ENCODE assay signal across 18 mouse cellular contexts in the genomic region with DNA sequence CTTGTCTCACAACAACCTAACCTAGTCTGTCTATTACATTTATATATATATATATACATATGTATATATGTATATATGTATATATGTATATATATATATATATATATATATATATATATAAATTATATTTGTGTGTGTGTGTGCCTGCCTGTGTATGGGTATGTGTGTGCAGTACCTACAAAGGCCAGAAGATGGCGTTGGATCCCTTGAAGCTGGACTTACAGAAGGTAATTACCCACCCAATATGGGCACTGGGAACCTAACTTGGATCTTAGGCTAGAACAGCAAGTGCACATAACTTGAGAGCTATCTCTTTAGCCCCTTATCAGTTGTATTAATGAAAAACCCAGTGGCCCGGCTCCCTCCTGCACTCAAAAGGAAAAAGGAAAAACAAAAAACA.
DNase-seq lines count a peak whose midpoint lies in the region; ATAC-seq and TF ChIP-seq lines count a peak whose summit lies in the region.
"Had no signal": no experiment of that assay in that cellular context is flagged by ENCODE, and none has a peak within 500 bp of the region (broad histone marks: within the 10 kb centered on the region; RNA-seq: fewer than 3 reads in every experiment).

No protein-coding gene starts in this region.

- no peaks in the 10 kb centered on the region for H3K27me3 ChIP-seq in forebrain, embryonic 12.5 days
- no peaks in the 10 kb centered on the region for H3K27me3 ChIP-seq in forebrain, embryonic 10.5 days (ENCODE audit: poor library complexity, severe bottlenecking)
- H3K27me3 ChIP-seq in kidney, postnatal 0 days (ENCODE audit: insufficient read depth, low read length) = no peaks in the 10 kb centered on the region
- no peaks in the 10 kb centered on the region for H3K27me3 ChIP-seq in kidney, embryonic 15.5 days
- no peaks in the 10 kb centered on the region for H3K27me3 ChIP-seq in E14TG2a.4 (ENCODE audit: insufficient read depth, low read length)
- H3K27me3 ChIP-seq: embryonic facial prominence, embryonic 12.5 days; liver, embryonic 12.5 days had no signal

- no peak overlapping the region for H3K4me3 ChIP-seq in forebrain, embryonic 12.5 days (replicated peaks)
- H3K4me3 ChIP-seq in forebrain, embryonic 10.5 days = no peak overlapping the region
- H3K4me3 ChIP-seq in kidney, postnatal 0 days (replicated peaks; ENCODE audit: low read depth, low read length) = no peak overlapping the region
- no peak overlapping the region for H3K4me3 ChIP-seq in kidney, embryonic 15.5 days (replicated peaks)
- H3K4me3 ChIP-seq in E14TG2a.4 (replicated peaks; ENCODE audit: low read length) = no peak overlapping the region
- H3K4me3 ChIP-seq: embryonic facial prominence, embryonic 12.5 days; hindbrain, embryonic 10.5 days; liver, embryonic 12.5 days had no signal

- peaks cover 30% of the 10 kb centered on the region for H3K4me1 ChIP-seq in forebrain, embryonic 12.5 days
- H3K4me1 ChIP-seq in forebrain, embryonic 10.5 days = peaks cover 6% of the 10 kb centered on the region; the same call in 1 of the 2 replicates
- no peaks in the 10 kb centered on the region for H3K4me1 ChIP-seq in kidney, postnatal 0 days (replicated peaks; ENCODE audit: insufficient read depth, low read length)
- no peaks in the 10 kb centered on the region for H3K4me1 ChIP-seq in kidney, embryonic 15.5 days
- peaks cover 29% of the 10 kb centered on the region for H3K4me1 ChIP-seq in E14TG2a.4 (replicated peaks; ENCODE audit: low read depth, low read length)
- H3K4me1 ChIP-seq: embryonic facial prominence, embryonic 12.5 days; hindbrain, embryonic 10.5 days; liver, embryonic 12.5 days had no signal

- no peak for DNase-seq in forebrain, embryonic 10.5 days (ENCODE audit: extremely low spot score, low spot score)
- no peak for DNase-seq in kidney, postnatal 0 days (ENCODE audit: low spot score)
- no peak for DNase-seq in brain, embryonic 14.5 days (ENCODE audit: low read depth)
- no peak for DNase-seq in spleen, postnatal 36 days (ENCODE audit: low spot score in 2 of 2)
- DNase-seq in gastrocnemius, adult 18-20 months (ENCODE audit: low spot score) = no peak
- DNase-seq: adrenal gland, postnatal 10 days; B cell, adult 2 months; cerebellum, adult 9-10 months; kidney, adult 11 months; lung, postnatal 10 days; retina, postnatal 1 day had no signal

- no peak for ATAC-seq in forebrain, embryonic 12.5 days (ENCODE audit: low FRiP score)
- no peak for ATAC-seq in kidney, postnatal 0 days (replicated peaks; ENCODE audit: low FRiP score, low read depth)
- ATAC-seq in kidney, embryonic 15.5 days (replicated peaks; ENCODE audit: low FRiP score) = no peak
- ATAC-seq: liver, embryonic 12.5 days had no signal

- peak; percentile 34; the same call in 1 of the 2 replicates for TF ChIP-seq CTCF in kidney, postnatal 0 days (IDR thresholded peaks at IDR 0.05; ENCODE audit: low read depth)
- TF ChIP-seq CTCF in E14TG2a.4 (conservative IDR thresholded peaks at IDR 0.05; ENCODE audit: low read length) = peak; percentile 37
- peak; percentile 45; the same call in 1 of the 2 replicates for TF ChIP-seq CTCF in brain, embryonic 14.5 days (IDR thresholded peaks at IDR 0.05; ENCODE audit: borderline replicate concordance, extremely low read depth, insufficient read depth, insufficient read length)

- H3K36me3 ChIP-seq in forebrain, embryonic 12.5 days (replicated peaks) = peaks cover 86% of the 10 kb centered on the region
- H3K36me3 ChIP-seq in forebrain, embryonic 10.5 days (replicated peaks) = peaks cover 98% of the 10 kb centered on the region
- H3K36me3 ChIP-seq in kidney, postnatal 0 days (ENCODE audit: insufficient read depth, low read length) = peaks cover 18% of the 10 kb centered on the region; the same call in 1 of the 2 replicates
- H3K36me3 ChIP-seq in kidney, embryonic 15.5 days = peaks cover 85% of the 10 kb centered on the region
- peaks cover 84% of the 10 kb centered on the region for H3K36me3 ChIP-seq in E14TG2a.4 (ENCODE audit: insufficient read depth, low read length)

- no peak overlapping the region for H3K4me2 ChIP-seq in forebrain, embryonic 12.5 days
- no peak overlapping the region for H3K4me2 ChIP-seq in kidney, postnatal 0 days (ENCODE audit: low read length)
- no peak overlapping the region for H3K4me2 ChIP-seq in kidney, embryonic 15.5 days
- H3K4me2 ChIP-seq: embryonic facial prominence, embryonic 12.5 days; liver, embryonic 12.5 days; midbrain, embryonic 11.5 days had no signal

- WGBS in forebrain, embryonic 12.5 days = 69% methylated on average over 2 of the region's 2 CpGs
- 79% methylated on average over 2 of the region's 2 CpGs for WGBS in forebrain, embryonic 10.5 days
- 70% methylated on average over 2 of the region's 2 CpGs for WGBS in kidney, postnatal 0 days
- WGBS in kidney, embryonic 15.5 days = 73% methylated on average over 2 of the region's 2 CpGs

- H3K27ac ChIP-seq in forebrain, embryonic 12.5 days = 0 out of 2 replicates have a peak overlapping the region, but pooled peaks have one; percentile 16
- no peak overlapping the region for H3K27ac ChIP-seq in forebrain, embryonic 10.5 days
- no peak overlapping the region for H3K27ac ChIP-seq in kidney, postnatal 0 days
- no peak overlapping the region for H3K27ac ChIP-seq in kidney, embryonic 15.5 days
- H3K27ac ChIP-seq: embryonic facial prominence, embryonic 12.5 days; hindbrain, embryonic 10.5 days; liver, embryonic 12.5 days had no signal

- H3K9ac ChIP-seq in forebrain, embryonic 12.5 days = no peak overlapping the region
- no peak overlapping the region for H3K9ac ChIP-seq in kidney, postnatal 0 days (ENCODE audit: low read depth, low read length)
- no peak overlapping the region for H3K9ac ChIP-seq in kidney, embryonic 15.5 days
- H3K9ac ChIP-seq: embryonic facial prominence, embryonic 12.5 days; liver, embryonic 12.5 days had no signal

- no peaks in the 10 kb centered on the region for H3K9me3 ChIP-seq in forebrain, embryonic 12.5 days
- peaks cover 3% of the 10 kb centered on the region; the same call in 1 of the 2 replicates for H3K9me3 ChIP-seq in forebrain, embryonic 10.5 days
- no peaks in the 10 kb centered on the region for H3K9me3 ChIP-seq in kidney, postnatal 0 days (replicated peaks; ENCODE audit: low read length)
- H3K9me3 ChIP-seq in kidney, embryonic 15.5 days (replicated peaks) = no peaks in the 10 kb centered on the region
- H3K9me3 ChIP-seq in E14TG2a.4 (ENCODE audit: low read length) = no peaks in the 10 kb centered on the region
- H3K9me3 ChIP-seq: embryonic facial prominence, embryonic 12.5 days; liver, embryonic 12.5 days had no signal

- TF ChIP-seq POLR2A in brain, embryonic 14.5 days (IDR thresholded peaks at IDR 0.05; ENCODE audit: borderline replicate concordance, extremely low read depth, insufficient read depth, insufficient read length, poor library complexity, severe bottlenecking) = no peak
